Mouse (Mus musculus): Measurements from ENCODE around the gene Rnf6.

DNA sequence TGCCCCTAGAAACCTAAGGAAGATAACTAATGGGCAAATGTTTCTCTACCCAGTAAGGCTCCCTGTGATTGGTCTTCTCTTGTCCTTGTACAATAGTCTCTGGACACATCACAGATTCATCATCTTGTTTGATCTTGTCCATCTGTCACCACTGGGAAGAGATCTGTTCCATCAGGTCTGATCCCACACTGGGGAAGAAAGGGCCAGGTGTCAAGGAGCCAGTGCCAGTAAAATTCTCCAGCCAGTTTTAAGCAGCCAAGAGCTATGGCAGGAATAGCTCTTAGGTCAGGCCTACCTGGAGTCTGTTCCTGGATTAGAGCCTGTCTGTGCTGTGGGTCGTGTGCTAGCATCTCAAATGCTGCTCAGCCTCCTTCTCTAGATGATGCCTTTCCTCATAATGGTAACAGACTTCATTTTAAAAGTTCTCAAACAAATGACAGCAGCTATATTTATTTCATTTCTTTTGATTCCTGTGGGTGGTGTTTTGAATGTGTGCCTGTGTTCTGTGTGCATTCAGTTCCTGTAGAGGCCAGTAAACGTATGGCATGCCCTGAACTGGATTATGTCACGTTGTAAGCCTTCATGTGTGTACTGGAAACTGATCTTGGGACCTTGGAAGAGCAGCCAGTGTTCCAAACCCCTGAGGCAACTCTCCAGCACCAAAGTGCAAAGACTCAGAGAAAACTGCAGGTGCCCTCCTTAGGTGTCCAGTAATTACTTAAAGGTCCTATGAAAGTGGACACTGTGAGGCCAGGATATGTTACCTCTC, 30.7 kb downstream of the Rnf6 start:
- TF ChIP-seq HCFC1 (IDR thresholded peaks at IDR 0.05; ENCODE audit: borderline replicate concordance, insufficient read depth, low read length), result no peak
- TF ChIP-seq ZC3H11A (IDR thresholded peaks at IDR 0.05; ENCODE audit: borderline replicate concordance, low read depth, low read length), result no peak
- no peak for TF ChIP-seq ZNF384 (IDR thresholded peaks at IDR 0.05; ENCODE audit: low read depth, low read length)
- no peak for TF ChIP-seq CHD2 (IDR thresholded peaks at IDR 0.05; ENCODE audit: low read depth, low read length)
- no peak for TF ChIP-seq MAFK (IDR thresholded peaks at IDR 0.05; ENCODE audit: insufficient read depth, low read depth, low read length)

Data from ES-E14 (cell line).